Mouse (Mus musculus) midbrain, embryonic 15.5 days (tissue): ENCODE measurements around the gene Gm20716. TPM values are rescaled to one million over a fixed set of nuclear protein-coding genes. Genes with fewer than 3 reads are reported as not detected.
A peak's percentile ranks its signal among the peaks of the same experiment; 100 is the strongest.

Source experiments
- ATAC-seq: fragments of 200-750 bp; cut with Nextera tagmentation; replicated peaks from 2 replicates; pipeline ENCODE4 v1.8.0; 2017; ENCODE audit warnings: moderate TSS enrichment
- H3K27ac ChIP-seq: fragments of 300-500 bp; sonication (generic); 2 replicates; pipeline ENCODE4 v1.5.1; 2015; ENCODE audit warnings: mild to moderate bottlenecking, inconsistent platforms
- H3K27me3 ChIP-seq: fragments of 300-500 bp; sonication (generic); replicated peaks from 2 replicates; pipeline ENCODE4 v1.6.1; 2015; ENCODE audit warnings: inconsistent platforms
- H3K36me3 ChIP-seq: fragments of 300-500 bp; sonication (generic); replicated peaks from 2 replicates; pipeline ENCODE4 v1.6.1; 2015; ENCODE audit warnings: inconsistent platforms
- H3K4me1 ChIP-seq: fragments of 300-500 bp; sonication (generic); 2 replicates; pipeline ENCODE4 v1.6.1; 2015; ENCODE audit warnings: inconsistent platforms
- H3K4me2 ChIP-seq: fragments of 300-500 bp; sonication (generic); 2 replicates; pipeline ENCODE4 v1.6.1; 2015; ENCODE audit warnings: inconsistent platforms, mild to moderate bottlenecking, moderate library complexity
- H3K4me3 ChIP-seq: fragments of 300-500 bp; sonication (generic); 2 replicates; pipeline ENCODE4 v1.5.1; 2015; ENCODE audit warnings: mild to moderate bottlenecking, inconsistent platforms
- H3K9ac ChIP-seq: fragments of 300-500 bp; sonication (generic); 2 replicates; pipeline ENCODE4 v1.6.1; 2015; ENCODE audit warnings: mild to moderate bottlenecking, inconsistent platforms
- H3K9me3 ChIP-seq: fragments of 300-500 bp; sonication (generic); 2 replicates; pipeline ENCODE4 v1.6.1; 2016; ENCODE audit warnings: inconsistent platforms
- WGBS: fragments of 180-500 bp; shearing (Covaris S2); methylation state at CpG from one replicate; pipeline ENCODE4 v1.1.7; 2015; ENCODE audit warnings: mixed read lengths; 5-methylcytosine and 5-hydroxymethylcytosine counted together
- microRNA-seq: library from miRNA; unstranded; fragments of <30 nt; microRNA quantifications from one replicate; pipeline ENCODE4, GENCODE M21; 2016
- polyA plus RNA-seq: library from polyadenylated mRNA; unstranded; fragments of >200 nt; fragmentation: Nextera tagmentation; extraction: Ambion mirVana; gene quantifications from 2 replicates; pipeline ENCODE4 v1.2.1, GENCODE M21; 2015

Gene Gm20716
- polyA plus RNA-seq, 1 experiment from 2014 or later = 26.1 TPM

DNA sequence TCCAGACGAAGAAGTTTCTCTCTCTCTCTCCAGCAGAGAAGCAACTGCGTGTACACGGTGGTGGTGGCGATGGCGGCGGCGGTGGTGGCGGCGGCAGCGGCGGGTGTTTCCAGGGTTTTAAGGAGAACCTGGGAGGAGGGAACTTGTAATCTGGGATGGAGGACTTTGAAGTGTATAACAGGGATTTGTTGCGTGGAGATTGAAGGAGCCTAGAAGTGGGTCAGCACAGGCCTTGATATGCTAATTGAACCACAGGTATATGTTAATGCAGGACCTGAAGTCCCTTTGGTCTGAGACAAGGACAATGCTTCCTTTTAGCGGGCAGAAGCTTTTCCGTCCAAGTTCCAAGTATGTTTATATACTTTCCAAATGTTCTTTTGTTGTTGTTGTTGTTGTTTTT, 73.8 kb downstream of the Gm20716 start:
- peaks cover 15% of the 10 kb centered on the region for H3K4me1 ChIP-seq
- H3K4me3 ChIP-seq = no peak overlapping the region
- ATAC-seq = no peak
- no peak overlapping the region for H3K27ac ChIP-seq
- no peak overlapping the region for H3K9ac ChIP-seq
- WGBS = 23% methylated on average over 14 of the region's 14 CpGs
- no peaks in the 10 kb centered on the region for H3K36me3 ChIP-seq
- H3K9me3 ChIP-seq = no peaks in the 10 kb centered on the region
- no peak overlapping the region for H3K4me2 ChIP-seq
- no peaks in the 10 kb centered on the region for H3K27me3 ChIP-seq

DNA sequence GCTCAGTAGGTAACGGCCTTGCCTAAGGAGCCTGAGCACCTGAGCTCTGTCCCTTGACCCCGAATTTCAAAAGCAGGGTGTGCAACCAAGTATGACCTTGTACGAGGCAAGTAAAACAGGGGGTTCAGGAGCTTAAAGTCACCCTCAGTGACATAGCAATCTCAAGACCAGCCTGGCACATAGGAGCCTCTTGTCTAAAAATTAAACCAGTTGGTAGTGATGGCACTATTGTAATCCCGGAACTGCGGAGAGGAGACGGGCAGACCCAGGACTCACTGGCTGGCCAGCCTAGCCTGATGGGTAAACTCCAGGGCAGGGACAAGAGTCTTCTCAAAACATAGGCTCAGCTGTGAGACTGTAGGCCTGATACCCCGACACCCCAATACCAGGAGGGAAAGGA, 74.5 kb downstream of the Gm20716 start:
- H3K27ac ChIP-seq = no peak overlapping the region
- no peaks in the 10 kb centered on the region for H3K27me3 ChIP-seq
- 85% methylated on average over 7 of the region's 7 CpGs for WGBS
- no peaks in the 10 kb centered on the region for H3K9me3 ChIP-seq
- H3K4me1 ChIP-seq = peaks cover 13% of the 10 kb centered on the region
- ATAC-seq = no peak
- no peak overlapping the region for H3K4me2 ChIP-seq
- no peaks in the 10 kb centered on the region for H3K36me3 ChIP-seq
- no peak overlapping the region for H3K4me3 ChIP-seq
- H3K9ac ChIP-seq = no peak overlapping the region

GRCm38 (mm10) chr2:168154090-168154881, 75.9 kb downstream of the Gm20716 start:
- no peaks in the 10 kb centered on the region for H3K36me3 ChIP-seq

GRCm38 (mm10) chr2:168149241-168149640, 80.9 kb downstream of the Gm20716 start:
- no peaks in the 10 kb centered on the region for H3K36me3 ChIP-seq
- 91% methylated on average over 8 of the region's 8 CpGs for WGBS
- no peak overlapping the region for H3K4me2 ChIP-seq
- peaks cover 1% of the 10 kb centered on the region for H3K4me1 ChIP-seq
- H3K9me3 ChIP-seq = no peaks in the 10 kb centered on the region
- H3K27me3 ChIP-seq = no peaks in the 10 kb centered on the region
- no peak overlapping the region for H3K27ac ChIP-seq
- no peak overlapping the region for H3K9ac ChIP-seq
- no peak for ATAC-seq
- no peak overlapping the region for H3K4me3 ChIP-seq

More at GRCm38 (mm10) chr2:168154090-168154881, 75.9 kb downstream of the Gm20716 start:
- H3K4me3 ChIP-seq = no peak overlapping the region
- 17% methylated on average over 14 of the region's 14 CpGs for whole genome bisulfite sequencing
- peak overlapping the region; percentile 51 for H3K27ac ChIP-seq
- no peaks in the 10 kb centered on the region for H3K27me3 ChIP-seq
- ATAC-seq = peak; percentile 84
- H3K4me1 ChIP-seq = peaks cover 11% of the 10 kb centered on the region
- no peak overlapping the region for H3K9ac ChIP-seq
- H3K4me2 ChIP-seq = peak overlapping the region; percentile 18
- no peaks in the 10 kb centered on the region for H3K9me3 ChIP-seq

DNA sequence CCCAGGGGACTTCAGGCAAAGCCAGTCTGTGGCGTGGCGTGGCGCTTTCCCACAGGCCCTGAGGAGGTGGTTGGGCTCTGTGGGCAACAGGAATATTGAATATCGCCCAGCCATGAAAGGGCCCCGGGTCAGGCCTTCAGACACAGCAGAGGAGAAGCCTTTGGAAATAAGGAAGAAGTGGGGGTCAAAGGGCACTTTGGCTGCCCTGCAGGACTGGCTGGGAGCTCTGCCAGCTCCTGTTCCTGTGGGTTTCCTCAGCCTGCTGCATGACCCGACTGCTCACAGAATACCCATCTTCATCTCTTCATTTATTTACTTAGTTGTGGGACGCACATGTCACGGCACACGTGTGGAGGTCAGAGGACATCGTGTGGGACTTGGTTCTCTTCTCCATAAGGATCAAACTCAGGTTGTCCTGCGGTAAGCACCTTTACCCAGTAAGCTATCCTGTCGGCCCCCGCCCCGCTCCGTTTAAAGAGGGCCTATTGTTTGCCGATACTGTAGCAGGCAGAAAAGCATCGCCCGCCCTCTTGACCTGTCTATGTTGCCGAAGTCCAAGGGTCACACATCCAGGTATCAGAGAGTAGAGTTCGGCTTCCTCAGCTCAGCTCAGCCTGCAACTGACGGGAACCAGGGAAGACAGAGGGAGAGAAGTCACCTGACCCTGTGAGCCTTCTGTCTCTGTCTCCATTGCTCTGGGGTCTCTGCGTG, 82.3 kb downstream of the Gm20716 start:
- no peaks in the 10 kb centered on the region for H3K36me3 ChIP-seq
- no peaks in the 10 kb centered on the region for H3K9me3 ChIP-seq
- no peak overlapping the region for H3K9ac ChIP-seq
- no peak overlapping the region for H3K4me2 ChIP-seq
- no peak overlapping the region for H3K27ac ChIP-seq
- ATAC-seq = no peak
- no peak overlapping the region for H3K4me3 ChIP-seq
- peaks cover 5% of the 10 kb centered on the region; the same call in 1 of the 2 replicates for H3K4me1 ChIP-seq
- no peaks in the 10 kb centered on the region for H3K27me3 ChIP-seq
- 69% methylated on average over 22 of the region's 22 CpGs for WGBS

- Histone ChIP-seq H3K27ac (no peak overlapping the region), H3K36me3 (no peaks in the 10 kb centered on the region), H3K9me3 (no peaks in the 10 kb centered on the region), H3K9ac (no peak overlapping the region), H3K27me3 (no peaks in the 10 kb centered on the region), H3K4me2 (no peak overlapping the region), H3K4me3 (no peak overlapping the region), H3K4me1 (peaks cover 5% of the 10 kb centered on the region; the same call in 1 of the 2 replicates)
- WGBS = 76% methylated on average over 2 of the region's 2 CpGs
- no peak for ATAC-seq
Observed at GRCm38 (mm10) chr2:168145437-168145836, 84.7 kb downstream of the Gm20716 start.

DNA sequence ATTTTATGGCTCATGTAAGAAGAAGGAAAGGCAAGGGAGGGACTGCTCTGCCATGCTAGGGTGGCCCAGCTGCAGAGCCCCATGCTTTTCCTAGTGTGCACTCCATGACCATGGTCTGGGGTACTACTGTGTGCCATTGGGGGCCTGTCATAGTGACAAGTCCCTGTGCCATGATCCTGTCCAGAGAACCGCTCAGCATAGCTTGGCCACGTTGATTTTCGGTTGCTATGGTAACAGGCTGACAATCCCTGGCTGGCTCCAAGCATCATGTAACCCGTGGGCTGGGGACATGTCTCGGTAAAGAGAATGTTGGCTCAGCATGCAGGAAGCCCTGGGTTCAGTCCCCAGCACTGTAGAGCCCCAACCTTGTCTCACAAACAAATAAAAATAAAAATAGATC, 86.4 kb downstream of the Gm20716 start:
- Histone ChIP-seq H3K4me1 (peaks cover 5% of the 10 kb centered on the region; the same call in 1 of the 2 replicates), H3K27me3 (no peaks in the 10 kb centered on the region), H3K36me3 (no peaks in the 10 kb centered on the region), H3K27ac (0 out of 2 replicates have a peak overlapping the region, but pooled peaks have one; percentile 27), H3K9me3 (no peaks in the 10 kb centered on the region), H3K4me2 (no peak overlapping the region), H3K9ac (no peak overlapping the region), H3K4me3 (no peak overlapping the region)
- peak; percentile 67 for ATAC-seq
- 25% methylated on average over 5 of the region's 5 CpGs for WGBS

- Histone ChIP-seq H3K9me3 (no peaks in the 10 kb centered on the region), H3K4me1 (no peaks in the 10 kb centered on the region), H3K4me3 (no peak overlapping the region), H3K27ac (no peak overlapping the region), H3K27me3 (no peaks in the 10 kb centered on the region), H3K36me3 (no peaks in the 10 kb centered on the region), H3K9ac (no peak overlapping the region), H3K4me2 (no peak overlapping the region)
- WGBS = 60% methylated on average over 15 of the region's 15 CpGs
- no peak for ATAC-seq
Observed at GRCm38 (mm10) chr2:168137161-168137560, 93.0 kb downstream of the Gm20716 start.

Small RNAs within 50 kb of the gene (microRNA-seq; reads per million reads assigned to microRNA genes)
- not detected for gene Gm24561

Other genes with a start within 250 kb of the Gm20716 start
- gene Ripor3, start 219.7 kb downstream of the Gm20716 start, polyA plus RNA-seq = 0.66 and 0.70 TPM in 2 replicates
- gene Pard6b, start 149.4 kb downstream of the Gm20716 start, polyA plus RNA-seq = 7.5 TPM in 2 replicates
- gene Adnp, start 23.3 kb downstream of the Gm20716 start, polyA plus RNA-seq = 13.9 and 15.9 TPM in 2 replicates
- 42.7 and 56.4 TPM in 2 replicates for gene Dpm1, start 227 bp upstream of the Gm20716 start, polyA plus RNA-seq
- gene Mocs3, start 258 bp upstream of the Gm20716 start, polyA plus RNA-seq = 9.3 and 10.3 TPM in 2 replicates
- 3.5 and 3.8 TPM in 2 replicates for gene Kcng1, start 51.4 kb upstream of the Gm20716 start, polyA plus RNA-seq